7 mouse cellular contexts compared by ENCODE assay signal in genomic region chr6:114931212-114932115, GRCm38 (mm10). TPM values are rescaled to one million over a fixed set of nuclear protein-coding genes. Genes with fewer than 3 reads are reported as not detected.
DNase-seq lines count a peak whose midpoint lies in the region; ATAC-seq and TF ChIP-seq lines count a peak whose summit lies in the region.

No protein-coding gene starts in this region.

- no peak for ATAC-seq in liver, embryonic 12.5 days
- ATAC-seq in forebrain, embryonic 16.5 days = peak; percentile 57; the same call in 1 of the 2 replicates

- peak overlapping the region; percentile 96 for H3K27ac ChIP-seq in liver, adult 2 months (replicated peaks; ENCODE audit: insufficient read depth, low read depth, low read length)
- H3K27ac ChIP-seq in liver, embryonic 12.5 days = no peak overlapping the region
- H3K27ac ChIP-seq in forebrain, embryonic 16.5 days (ENCODE audit: low read length) = no peak overlapping the region

- peak overlapping the region; percentile 43 for H3K9ac ChIP-seq in liver, adult 2 months (ENCODE audit: low read depth, low read length)
- H3K9ac ChIP-seq in liver, embryonic 12.5 days = no peak overlapping the region
- no peak overlapping the region for H3K9ac ChIP-seq in forebrain, embryonic 16.5 days (replicated peaks; ENCODE audit: low read depth, low read length)

- WGBS in liver, adult 2 months = 32% methylated on average over 28 of the region's 28 CpGs
- 66% methylated on average over 28 of the region's 28 CpGs for WGBS in liver, embryonic 12.5 days (ENCODE audit: insufficient replicate concordance)
- WGBS in forebrain, embryonic 16.5 days = 31% methylated on average over 28 of the region's 28 CpGs

- no peaks in the 10 kb centered on the region for H3K27me3 ChIP-seq in liver, adult 2 months (ENCODE audit: control insufficient read depth, insufficient read depth, low read length)
- peaks cover 10% of the 10 kb centered on the region for H3K27me3 ChIP-seq in liver, embryonic 12.5 days (replicated peaks)
- H3K27me3 ChIP-seq in forebrain, embryonic 16.5 days (replicated peaks; ENCODE audit: control insufficient read depth, insufficient read depth, low read length) = no peaks in the 10 kb centered on the region

- DNase-seq in liver, adult 2 months (ENCODE audit: extremely low read depth, low read depth, low spot score) = peak; percentile 88
- peak; percentile 52 to 60 for DNase-seq in cerebellum, adult 18-20 months
- peak; percentile 67 to 74 for DNase-seq in kidney, postnatal 36 days
- DNase-seq in thymus, postnatal 14 days = no peak
- DNase-seq in liver = no peak

- no peak for TF ChIP-seq CTCF in liver, adult 2 months (IDR thresholded peaks at IDR 0.05; ENCODE audit: low read depth, low read length)

- TF ChIP-seq POLR2A in liver, adult 2 months (IDR thresholded peaks at IDR 0.05; ENCODE audit: extremely low read depth, insufficient read depth, low read length) = no peak

- H3K4me3 ChIP-seq in liver, adult 2 months (ENCODE audit: insufficient read depth, low read depth, low read length) = peak overlapping the region; percentile 33
- no peak overlapping the region for H3K4me3 ChIP-seq in liver, embryonic 12.5 days
- peak overlapping the region; percentile 17 for H3K4me3 ChIP-seq in forebrain, embryonic 16.5 days (replicated peaks; ENCODE audit: low read length)

- peaks cover 21% of the 10 kb centered on the region for H3K4me1 ChIP-seq in liver, adult 2 months (ENCODE audit: control insufficient read depth, insufficient read depth, low read length)
- H3K4me1 ChIP-seq in liver, embryonic 12.5 days = peaks cover 4% of the 10 kb centered on the region; the same call in 1 of the 2 replicates
- peaks cover 27% of the 10 kb centered on the region for H3K4me1 ChIP-seq in forebrain, embryonic 16.5 days (replicated peaks; ENCODE audit: control insufficient read depth, insufficient read depth, low read length)

- no peaks in the 10 kb centered on the region for H3K36me3 ChIP-seq in liver, adult 2 months (ENCODE audit: control insufficient read depth, insufficient read depth, low read length)
- no peaks in the 10 kb centered on the region for H3K36me3 ChIP-seq in liver, embryonic 12.5 days
- H3K36me3 ChIP-seq in forebrain, embryonic 16.5 days (ENCODE audit: control insufficient read depth, insufficient read depth) = no peaks in the 10 kb centered on the region

- no peak overlapping the region for H3K4me2 ChIP-seq in liver, embryonic 12.5 days
- H3K4me2 ChIP-seq in forebrain, embryonic 16.5 days (ENCODE audit: low read length) = peak overlapping the region; percentile 46

- peaks cover 22% of the 10 kb centered on the region; the same call in 1 of the 2 replicates for H3K79me2 ChIP-seq in liver, adult 2 months (ENCODE audit: control insufficient read depth, insufficient read depth, low read length)

- 0 out of 2 replicates have a peak, but pooled peaks cover 6% of the 10 kb centered on the region for H3K9me3 ChIP-seq in liver, embryonic 12.5 days (replicated peaks)
- peaks cover 3% of the 10 kb centered on the region; the same call in 1 of the 2 replicates for H3K9me3 ChIP-seq in forebrain, embryonic 16.5 days (ENCODE audit: control insufficient read depth, low read length)

RNA-seq across cellular contexts. Expression of gene Vgll4, which starts 38.3 kb away (rescaled TPM):
- 24.3 and 31.0 TPM in 2 replicates for total RNA-seq in liver, adult 2 months (2014; rRNA removed)
- polyA plus RNA-seq in liver, adult 2 months (2012; rRNA removed) = 32.1 and 44.5 TPM in 2 replicates
- polyA plus RNA-seq in liver, embryonic 12.5 days (2016; fragmentation: Nextera tagmentation; extraction: Ambion mirVana) = 19.3 and 20.6 TPM in 2 replicates
- polyA plus RNA-seq in forebrain, embryonic 16.5 days (2015; fragmentation: Nextera tagmentation; extraction: Ambion mirVana) = 74.3 and 79.0 TPM in 2 replicates

Comparison
In these comparisons a context has a peak if more than half of its experiments do, and no peak if none do; other contexts are left out.
1. DNase-seq: peak in liver, adult 2 months (single experiment), cerebellum, adult 18-20 months (2 of 2) and kidney, postnatal 36 days (2 of 2); none in thymus, postnatal 14 days (single experiment) and liver (single experiment).